Mouse (Mus musculus) 3134 (cell line): Measurements from ENCODE around the gene Chn2.
"Not testable (repeated sequence)": the region's sequence is repeated elsewhere in the genome, so short reads cannot be mapped to it uniquely, and the experiment has no call there.

ENCODE experiments used
- DNase-seq: peaks from one replicate; pipeline ENCODE4 v3.0.0-alpha.2; 2011; ENCODE audit warnings: low spot score; ENCODE audit not compliant: insufficient read length; ENCODE audit errors: extremely low read depth

The Chn2 gene

GRCm38 (mm10) chr6:54148844-54149526 lies 109.6 kb downstream of the Chn2 start:
- DNase-seq = no peak

- DNase-seq = no peak
Observed at GRCm38 (mm10) chr6:54150821-54151220, 111.5 kb downstream of the Chn2 start.

- no peak for DNase-seq
Observed at GRCm38 (mm10) chr6:54151443-54152241, 112.3 kb downstream of the Chn2 start.

GRCm38 (mm10) chr6:54157097-54157496 lies 117.7 kb downstream of the Chn2 start:
- DNase-seq = no peak

- no peak for DNase-seq
Observed at GRCm38 (mm10) chr6:54158317-54158716, 119.0 kb downstream of the Chn2 start.

GRCm38 (mm10) chr6:54160677-54161076 lies 121.3 kb downstream of the Chn2 start:
- no peak for DNase-seq

- no peak for DNase-seq
Observed at GRCm38 (mm10) chr6:54161246-54161645, 121.9 kb downstream of the Chn2 start.

- no peak for DNase-seq
Observed at GRCm38 (mm10) chr6:54162321-54162720, 123.0 kb downstream of the Chn2 start.

- no peak for DNase-seq
Observed at GRCm38 (mm10) chr6:54162786-54163185, 123.4 kb downstream of the Chn2 start.

- no peak for DNase-seq
Observed at GRCm38 (mm10) chr6:54163702-54164101, 124.3 kb downstream of the Chn2 start.

GRCm38 (mm10) chr6:54164777-54165176 lies 125.4 kb downstream of the Chn2 start:
- DNase-seq = no peak

- no peak for DNase-seq
Observed at GRCm38 (mm10) chr6:54165246-54165645, 125.9 kb downstream of the Chn2 start.

GRCm38 (mm10) chr6:54165863-54166262 lies 126.5 kb downstream of the Chn2 start:
- no peak for DNase-seq

- DNase-seq = no peak
Observed at GRCm38 (mm10) chr6:54166991-54167546, 127.7 kb downstream of the Chn2 start.

GRCm38 (mm10) chr6:54170286-54170894 lies 131.0 kb downstream of the Chn2 start:
- DNase-seq = no peak

GRCm38 (mm10) chr6:54171385-54171784 lies 132.0 kb downstream of the Chn2 start:
- DNase-seq = no peak

GRCm38 (mm10) chr6:54175473-54176215 lies 136.3 kb downstream of the Chn2 start:
- no peak for DNase-seq

GRCm38 (mm10) chr6:54177081-54177480 lies 137.7 kb downstream of the Chn2 start:
- DNase-seq = not testable (repeated sequence)

GRCm38 (mm10) chr6:54179056-54179873 lies 139.9 kb downstream of the Chn2 start:
- DNase-seq = no peak

GRCm38 (mm10) chr6:54179874-54180212 lies 140.5 kb downstream of the Chn2 start:
- no peak for DNase-seq
